Mouse (Mus musculus) embryonic stem cell, embryonic (primary cell): ENCODE measurements around the gene Rreb1.

Experiments
- CTCF ChIA-PET, 4 experiments: fragments of 300-600 bp in 2 of 4; fragments of 350-600 bp in 2 of 4; sonication (Branson Sonifier 250); formaldehyde crosslinking; loops; one replicate each; lab custom pipeline; 2022; ENCODE audit warnings: inconsistent platforms in 2 of 4; lab: Charles Lee
- POLR2A ChIA-PET, 4 experiments: fragments of 300-600 bp in 2 of 4; fragments of 350-600 bp in 2 of 4; sonication (Branson Sonifier 250); formaldehyde crosslinking; loops; one replicate each; lab custom pipeline; 2022; ENCODE audit warnings: antibody characterized with exemption in 4 of 4, inconsistent platforms in 1 of 4; lab: Charles Lee

Rreb1 gene

DNA sequence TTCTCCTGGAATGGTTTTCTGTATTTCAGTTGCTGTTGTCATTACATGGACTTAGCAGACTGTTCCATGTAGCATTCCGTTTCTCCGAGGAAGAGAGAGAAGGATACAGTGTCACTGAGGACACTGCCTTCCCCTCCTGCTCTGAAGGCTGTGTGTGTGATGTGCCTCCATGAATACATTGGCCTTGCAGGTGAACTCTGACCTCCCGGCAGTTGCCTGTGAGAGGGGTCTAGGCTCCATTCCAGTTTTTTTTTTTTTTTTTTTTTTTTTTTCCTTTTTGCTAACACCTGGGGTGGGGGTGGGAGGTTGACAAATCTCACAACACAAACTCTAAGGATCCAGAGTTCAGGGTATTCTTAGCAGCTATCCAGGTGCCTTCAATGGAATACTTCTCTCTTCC is 124.8 kb downstream of the Rreb1 start:
- ChIA-PET POLR2A (interaction anchor here in 1 of 4 experiments (0.9 kb wide), 1 partner anchor 15 kb away, joined by 3 read pairs; no protein-coding TSS in a partner anchor), CTCF (interaction anchor here in 1 of 4 experiments (0.7 kb wide), 1 partner anchor 22 kb away, joined by 4 read pairs; no protein-coding TSS in a partner anchor)

DNA sequence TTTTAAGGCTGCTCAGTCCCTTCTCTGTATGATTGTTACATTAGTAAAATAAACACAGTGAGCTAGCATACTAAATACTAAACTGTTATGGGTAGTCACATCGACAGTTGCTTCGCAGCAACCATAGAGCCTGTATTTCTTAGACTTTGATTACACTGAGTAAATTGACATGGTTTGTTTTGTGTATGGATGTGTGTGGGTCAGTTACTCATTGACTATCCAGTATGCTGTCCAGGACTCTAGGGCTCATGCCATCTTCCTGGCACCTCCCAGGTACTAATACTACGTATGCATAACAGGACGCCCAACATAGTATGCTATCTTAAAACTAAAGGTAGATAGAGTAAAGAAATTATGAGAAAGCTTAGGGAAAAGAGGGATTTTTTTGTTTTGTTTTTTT is 125.3 kb downstream of the Rreb1 start:
- CTCF ChIA-PET = interaction anchor here in 1 of 4 experiments (0.7 kb wide), 1 partner anchor 23 kb away, joined by 4 read pairs; no protein-coding TSS in a partner anchor

DNA sequence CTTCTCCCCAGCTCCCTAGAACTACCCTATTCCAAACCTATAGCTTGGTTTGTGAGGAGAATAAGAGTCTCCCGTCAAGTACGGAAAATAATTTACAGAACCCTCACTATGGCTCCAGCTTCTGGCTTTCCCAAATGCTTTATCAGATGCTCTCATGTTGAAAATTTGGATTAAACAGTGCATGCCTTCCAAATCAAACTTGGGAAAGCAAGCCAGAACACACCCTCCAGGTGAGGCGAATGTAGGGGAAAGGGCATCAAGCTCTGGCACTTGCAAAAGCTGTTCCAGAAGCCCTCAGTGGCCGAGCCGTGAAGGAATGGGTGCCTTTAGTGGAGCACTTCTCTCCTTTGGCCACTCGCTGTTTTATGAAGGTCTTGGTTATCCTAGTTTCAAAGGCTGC is 126.2 kb downstream of the Rreb1 start:
- ChIA-PET POLR2A (interaction anchor here in 1 of 4 experiments (1.4 kb wide), 1 partner anchor 11 kb away, joined by 4 read pairs; no protein-coding TSS in a partner anchor), CTCF (interaction anchor here in 2 of 4 experiments (0.6 to 0.9 kb wide), 2 partner anchors 59 to 79 kb away, joined by 3 read pairs; no protein-coding TSS in a partner anchor)

More for the DNA sequence above, 125.3 kb downstream of the Rreb1 start:
- POLR2A ChIA-PET = interaction anchor here in 1 of 4 experiments (0.9 kb wide), 1 partner anchor 15 kb away, joined by 3 read pairs; no protein-coding TSS in a partner anchor

DNA sequence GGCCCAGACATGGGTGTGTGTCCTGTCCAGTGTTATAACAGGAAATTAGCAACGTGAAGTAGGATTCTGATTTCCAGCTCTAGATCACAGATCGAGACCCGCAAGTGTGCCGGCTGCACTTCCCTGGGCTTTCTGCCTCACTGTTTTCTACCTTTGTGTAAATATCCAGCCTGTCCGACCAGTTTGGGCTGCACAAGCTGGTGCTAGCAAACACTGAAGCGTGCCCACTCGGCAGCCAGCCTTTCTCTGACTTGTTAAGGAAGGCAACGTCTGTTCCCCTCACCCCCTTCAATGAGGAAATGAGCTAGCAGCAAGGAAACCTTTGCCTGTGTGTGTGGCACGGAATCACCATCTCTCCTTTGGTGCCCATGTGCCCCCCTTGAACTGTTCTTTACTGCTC is 129.9 kb downstream of the Rreb1 start:
- CTCF ChIA-PET = no interaction called here
- POLR2A ChIA-PET = interaction anchor here in 1 of 4 experiments (0.6 to 0.9 kb wide), 2 partner anchors 38 to 46 kb away, joined by 4 to 5 read pairs; no protein-coding TSS in a partner anchor

DNA sequence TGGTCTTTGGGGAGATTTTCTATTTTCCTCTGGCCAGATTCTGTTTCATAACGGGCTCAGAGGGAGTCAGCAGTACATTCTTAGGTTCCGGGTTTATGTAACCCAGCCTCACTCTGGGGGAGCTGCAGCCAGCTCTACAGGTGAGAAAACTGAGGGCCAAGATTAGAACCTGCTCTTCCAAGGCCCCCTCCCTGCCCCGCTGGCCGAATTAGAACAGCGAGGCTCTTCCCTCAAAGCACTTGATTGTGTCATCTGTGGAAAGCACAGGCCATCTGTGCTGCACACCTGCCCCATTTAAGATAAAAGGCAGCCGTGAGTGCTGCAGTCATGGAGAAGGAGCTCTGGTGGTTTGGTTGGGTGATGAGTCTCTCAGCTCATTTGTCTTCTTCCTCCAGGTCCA is 130.3 kb downstream of the Rreb1 start:
- ChIA-PET POLR2A (interaction anchor here in 1 of 4 experiments (0.9 to 1.6 kb wide), 2 partner anchors 39 to 113 kb away, joined by 3 to 5 read pairs; no protein-coding TSS in a partner anchor), CTCF (no interaction called here)

DNA sequence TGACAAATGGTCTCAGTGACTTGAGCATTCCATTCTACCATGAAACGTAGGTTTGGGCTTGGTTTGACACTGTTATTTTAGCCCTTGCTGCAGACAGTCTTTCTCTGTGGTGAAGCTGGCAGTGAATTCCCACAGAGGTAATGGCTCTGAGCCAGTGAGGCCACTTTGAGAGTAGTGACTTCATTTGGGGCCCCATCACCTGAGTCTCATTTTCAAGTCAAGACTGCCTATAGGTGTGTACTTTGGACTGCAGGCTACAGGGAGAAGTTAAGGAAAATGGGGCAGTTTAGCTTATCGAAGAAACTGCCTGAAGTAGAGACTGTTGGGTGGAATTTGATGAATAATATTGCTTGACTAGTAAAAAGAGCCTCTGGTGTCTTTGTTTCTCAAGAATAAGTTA is 131.0 kb downstream of the Rreb1 start:
- POLR2A ChIA-PET = interaction anchor here in 1 of 4 experiments (1.6 kb wide), 1 partner anchor 114 kb away, joined by 3 read pairs; no protein-coding TSS in a partner anchor
- CTCF ChIA-PET = no interaction called here

DNA sequence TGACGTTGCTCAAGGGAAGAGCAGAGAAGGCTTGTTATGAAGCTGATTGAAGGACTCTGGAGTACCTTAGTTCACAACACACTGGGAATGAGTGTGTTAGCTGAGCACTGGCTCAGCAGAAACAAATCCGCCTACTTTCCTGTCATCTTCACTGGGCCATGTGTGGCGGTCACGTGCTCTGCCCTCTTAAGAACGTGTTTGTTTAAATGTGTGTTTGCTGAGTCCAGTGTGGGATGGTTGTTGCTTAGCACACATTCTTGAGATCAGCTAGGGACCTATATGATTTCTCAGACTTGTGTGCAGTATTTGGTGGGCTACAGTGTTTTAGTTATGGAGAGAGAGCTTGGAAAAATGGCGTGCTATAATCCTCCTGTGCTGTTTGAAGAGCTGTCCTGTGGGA is 133.8 kb downstream of the Rreb1 start:
- CTCF ChIA-PET = interaction anchor here in 1 of 4 experiments (0.6 kb wide), 1 partner anchor 179 kb away, joined by 3 read pairs; no protein-coding TSS in a partner anchor
- POLR2A ChIA-PET = interaction anchor here in 2 of 4 experiments (1.1 to 1.8 kb wide), 3 partner anchors 8 to 58 kb away, joined by 3 to 9 read pairs (median 3); no protein-coding TSS in a partner anchor

DNA sequence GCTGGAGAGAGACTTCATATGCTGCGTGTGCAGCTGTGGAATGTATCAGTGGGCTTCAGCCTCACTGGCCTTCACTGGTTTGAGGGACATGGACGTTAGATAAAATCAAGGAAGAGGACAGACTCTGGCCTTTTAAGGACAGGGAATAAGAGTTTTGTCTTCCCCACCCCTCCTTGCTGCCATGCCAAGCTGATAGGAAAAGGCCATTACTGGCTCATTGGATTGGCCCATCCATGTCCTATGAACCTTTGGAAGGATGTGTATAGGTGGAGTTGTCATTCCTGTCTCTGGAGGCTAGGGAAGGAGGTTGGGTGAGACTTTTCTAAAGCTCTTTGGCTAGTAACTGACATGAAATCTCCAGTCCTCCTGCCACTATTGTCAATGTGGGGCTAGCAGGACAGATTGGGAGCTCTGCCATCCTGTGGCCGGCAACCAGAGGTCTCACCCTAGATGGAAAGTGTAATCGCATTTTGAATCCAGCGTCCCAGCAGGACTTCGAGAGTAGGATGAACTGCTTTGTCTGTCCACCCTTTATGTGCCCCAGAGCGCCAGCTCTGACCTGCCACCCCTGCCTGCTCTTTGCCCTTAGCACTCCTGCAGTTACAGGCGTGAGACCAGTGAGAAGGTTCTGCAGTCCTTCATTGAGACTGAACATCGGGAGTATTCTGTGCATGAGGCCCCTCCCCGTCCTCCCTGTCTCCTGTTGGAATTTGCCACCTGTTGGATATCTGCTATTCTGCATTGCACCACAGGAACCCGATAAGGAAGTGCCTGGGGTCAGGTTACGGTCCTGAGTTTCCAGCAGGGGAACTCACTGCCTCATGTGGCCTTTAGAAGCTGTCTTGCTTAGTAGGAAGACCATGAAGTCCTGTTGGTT is 134.6 kb downstream of the Rreb1 start:
- ChIA-PET CTCF (interaction anchor here in 2 of 4 experiments (0.6 to 0.9 kb wide), 2 partner anchors 21 to 180 kb away, joined by 3 read pairs; no protein-coding TSS in a partner anchor), POLR2A (interaction anchor here in 2 of 4 experiments (1.1 to 1.8 kb wide), 3 partner anchors 8 to 57 kb away, joined by 3 to 9 read pairs (median 3); no protein-coding TSS in a partner anchor)

DNA sequence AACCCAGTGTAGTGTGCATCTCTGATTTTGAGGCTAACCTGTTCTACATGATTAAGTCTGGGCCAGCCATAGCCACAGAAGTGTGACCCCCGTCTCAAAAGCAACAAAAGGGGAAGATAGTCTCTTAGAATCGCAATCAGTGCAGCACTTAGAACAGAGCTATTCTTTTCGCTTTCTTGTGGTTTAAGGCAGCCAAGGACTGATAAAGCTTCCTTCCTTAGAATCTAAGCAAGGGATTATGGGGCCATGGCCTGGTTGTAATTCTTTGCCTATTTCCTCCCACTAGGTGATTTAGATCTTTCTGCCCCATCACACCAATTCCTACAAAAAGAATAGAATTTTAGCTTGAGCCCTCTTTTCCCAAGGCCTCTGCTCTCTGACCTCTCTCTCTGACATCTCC is 135.8 kb downstream of the Rreb1 start:
- CTCF ChIA-PET = no interaction called here

DNA sequence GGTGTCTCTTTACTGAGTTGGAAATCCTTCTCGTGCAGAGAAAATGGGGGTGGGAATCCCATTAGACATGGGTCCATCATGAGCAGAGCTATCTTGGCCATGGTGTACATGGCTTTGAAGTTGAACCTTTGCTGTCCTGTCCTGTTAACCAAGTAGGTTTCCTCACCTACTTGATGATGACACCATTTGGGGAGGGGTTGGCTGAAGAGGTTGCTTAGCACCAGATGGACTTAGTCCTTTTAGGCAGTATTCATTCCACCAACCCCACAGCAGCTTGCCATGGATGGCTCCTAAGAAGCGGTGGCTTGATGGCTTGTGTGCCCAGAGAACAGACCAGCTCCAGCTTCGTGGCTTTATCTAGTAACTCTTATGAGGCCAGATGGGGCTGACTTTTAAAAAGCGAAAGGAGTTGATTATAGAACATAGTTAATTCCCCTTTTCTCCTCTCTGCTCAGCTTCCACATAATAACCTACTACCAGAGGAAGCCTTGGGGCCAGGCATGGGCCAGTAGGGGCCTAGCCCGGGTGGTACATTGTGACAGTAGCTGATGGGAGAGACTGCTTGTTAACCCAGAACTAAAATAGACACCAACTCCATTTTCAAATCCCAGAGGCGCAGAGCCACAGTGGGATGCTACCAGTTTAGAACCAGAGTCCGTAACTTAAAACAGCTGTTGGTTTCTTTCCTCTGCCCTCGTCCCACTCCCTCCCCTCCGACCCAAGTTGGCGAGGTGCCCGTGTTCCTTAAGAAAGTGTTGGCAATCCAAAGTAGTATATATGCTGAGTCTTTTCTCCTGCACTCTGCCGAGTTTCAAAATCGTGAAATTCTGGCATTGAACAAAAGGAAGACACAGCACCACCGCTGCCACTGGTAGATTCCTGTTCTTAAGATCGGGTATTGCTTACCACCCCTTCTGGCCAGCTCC is 140.4 kb downstream of the Rreb1 start:
- CTCF ChIA-PET = interaction anchor here in 2 of 4 experiments (0.6 to 0.9 kb wide), 4 partner anchors 17 to 230 kb away, joined by 3 to 6 read pairs (median 3); no protein-coding TSS in a partner anchor

More for the DNA sequence above, 135.8 kb downstream of the Rreb1 start:
- POLR2A ChIA-PET = interaction anchor here in 2 of 4 experiments (0.9 to 2.2 kb wide), 4 partner anchors 10 to 17 kb away, joined by 3 to 8 read pairs (median 3); no protein-coding TSS in a partner anchor

DNA sequence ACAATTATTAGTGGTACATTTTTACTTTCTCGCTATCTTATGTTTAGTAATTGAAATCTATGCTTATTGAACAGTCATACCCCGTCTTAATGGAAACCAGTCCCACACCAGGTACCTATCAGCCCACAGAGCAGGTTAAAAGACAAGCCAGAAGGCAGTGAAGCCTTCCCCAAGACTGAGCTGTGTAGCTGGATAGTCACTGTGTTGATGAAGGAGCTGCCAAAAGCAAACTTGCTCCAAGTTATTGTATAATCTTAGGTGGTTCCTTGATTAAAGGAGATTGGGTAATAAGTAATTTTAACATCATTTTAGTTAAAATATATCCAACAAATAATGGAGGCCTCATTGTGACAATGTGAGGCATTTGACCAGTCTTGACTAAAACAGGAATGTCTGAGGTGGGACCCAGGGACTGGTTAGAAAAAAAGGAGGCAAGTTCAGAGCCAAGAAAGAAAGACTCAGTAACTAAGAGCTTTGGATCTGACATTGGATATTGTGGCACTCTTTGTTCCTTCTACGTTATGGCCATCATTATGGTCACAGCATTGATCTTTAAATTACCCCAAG is 141.6 kb downstream of the Rreb1 start:
- ChIA-PET CTCF (no interaction called here), POLR2A (interaction anchor here in 3 of 4 experiments (0.8 to 1.6 kb wide), 7 partner anchors 8 to 70 kb away, joined by 3 to 10 read pairs (median 3); no protein-coding TSS in a partner anchor)

More for the DNA sequence above, 140.4 kb downstream of the Rreb1 start:
- POLR2A ChIA-PET = interaction anchor here in 1 of 4 experiments (0.6 to 1.4 kb wide), 3 partner anchors 12 to 132 kb away, joined by 3 read pairs; no protein-coding TSS in a partner anchor

DNA sequence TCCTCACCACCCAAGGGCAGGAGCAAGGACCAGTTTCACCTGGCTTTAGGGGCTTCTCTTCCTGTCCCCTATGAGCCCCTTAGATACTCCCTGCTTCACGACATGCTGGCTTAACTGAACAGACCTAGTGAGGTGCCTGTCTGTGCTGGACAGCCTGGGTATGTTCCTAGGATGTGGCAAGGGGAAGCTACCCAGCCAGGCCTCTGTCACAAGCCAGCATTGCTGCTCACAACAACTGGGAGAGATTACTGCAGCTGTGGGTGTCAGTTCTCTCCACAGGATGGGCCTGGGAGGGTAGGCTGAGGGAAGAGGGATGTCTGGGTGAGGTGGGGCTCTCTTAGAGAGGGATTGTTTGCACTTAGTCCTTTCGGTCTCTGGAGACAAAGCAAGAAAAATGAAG is 142.5 kb downstream of the Rreb1 start:
- POLR2A ChIA-PET = interaction anchor here in 2 of 4 experiments (0.5 to 1.6 kb wide), 7 partner anchors 9 to 236 kb away, joined by 3 to 10 read pairs (median 3); no protein-coding TSS in a partner anchor

DNA sequence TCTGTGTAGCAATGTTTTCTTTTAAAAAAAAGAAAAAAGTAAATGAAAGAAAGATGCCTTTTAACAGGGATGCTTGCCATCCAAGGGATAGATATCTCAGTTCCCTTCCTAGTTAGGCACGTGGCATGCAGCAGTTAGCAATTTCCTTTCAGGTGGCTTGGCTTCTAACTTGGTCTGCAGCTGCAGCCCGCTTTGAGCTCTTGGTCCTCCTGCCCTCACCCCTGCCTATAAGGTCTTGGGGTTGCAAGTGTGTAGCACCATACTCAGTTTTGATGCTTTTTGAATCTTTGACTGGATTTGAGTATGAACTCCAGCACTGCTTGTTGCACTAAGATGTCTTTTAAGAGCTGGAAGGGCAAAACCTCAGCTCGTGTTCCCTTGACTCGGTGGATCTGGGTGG is 144.9 kb downstream of the Rreb1 start:
- ChIA-PET CTCF (interaction anchor here in 1 of 4 experiments (1.3 kb wide), 1 partner anchor 47 kb away, joined by 4 read pairs; no protein-coding TSS in a partner anchor), POLR2A (interaction anchor here in 3 of 4 experiments (0.5 to 2.1 kb wide), 3 partner anchors 8 to 1903 kb away, joined by 3 to 8 read pairs (median 3); no protein-coding TSS in a partner anchor)

More for the DNA sequence above, 142.5 kb downstream of the Rreb1 start:
- CTCF ChIA-PET = no interaction called here

DNA sequence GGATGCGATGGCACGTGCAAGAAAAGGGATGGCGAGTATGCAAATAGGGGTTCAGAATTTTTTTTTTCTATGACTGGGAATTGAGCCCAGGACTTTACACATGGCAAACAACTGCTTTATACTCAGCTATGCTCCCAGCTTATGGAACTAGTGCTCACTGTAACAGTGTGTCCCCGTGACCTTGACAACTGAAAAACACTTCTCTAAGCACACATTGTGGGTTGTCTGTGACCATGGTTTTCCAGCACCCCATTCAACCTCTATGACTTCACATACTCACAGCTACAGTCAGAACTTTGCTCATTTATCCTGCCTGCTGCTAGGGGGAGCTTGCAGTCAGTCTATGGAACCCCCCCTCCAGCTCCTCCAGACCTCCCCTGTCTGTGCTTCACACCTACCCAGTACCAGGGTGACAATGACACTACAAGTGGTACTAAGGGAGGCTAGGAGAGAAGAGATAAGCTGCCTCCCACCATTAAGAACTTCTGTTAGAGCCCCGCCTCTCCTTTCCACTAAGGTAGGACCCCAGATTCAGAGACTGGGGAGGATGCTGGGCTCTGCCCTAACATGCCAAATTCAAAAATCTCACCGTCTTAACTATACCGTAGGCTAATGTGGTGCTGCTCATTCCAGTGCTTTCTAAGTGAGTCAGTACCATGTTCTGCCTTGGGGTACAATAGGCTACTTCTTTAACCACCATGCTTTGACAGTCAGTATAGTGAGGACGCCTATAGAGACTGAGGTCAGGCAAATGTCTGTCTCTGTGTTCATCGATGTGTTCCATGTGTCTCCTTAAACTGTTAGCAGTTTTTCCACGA is 145.7 kb downstream of the Rreb1 start:
- ChIA-PET POLR2A (interaction anchor here (0.5 to 2.1 kb wide), 4 partner anchors 9 to 1902 kb away, joined by 3 to 8 read pairs (median 4); no protein-coding TSS in a partner anchor), CTCF (interaction anchor here in 1 of 4 experiments (1.3 kb wide), 1 partner anchor 46 kb away, joined by 4 read pairs; no protein-coding TSS in a partner anchor)

DNA sequence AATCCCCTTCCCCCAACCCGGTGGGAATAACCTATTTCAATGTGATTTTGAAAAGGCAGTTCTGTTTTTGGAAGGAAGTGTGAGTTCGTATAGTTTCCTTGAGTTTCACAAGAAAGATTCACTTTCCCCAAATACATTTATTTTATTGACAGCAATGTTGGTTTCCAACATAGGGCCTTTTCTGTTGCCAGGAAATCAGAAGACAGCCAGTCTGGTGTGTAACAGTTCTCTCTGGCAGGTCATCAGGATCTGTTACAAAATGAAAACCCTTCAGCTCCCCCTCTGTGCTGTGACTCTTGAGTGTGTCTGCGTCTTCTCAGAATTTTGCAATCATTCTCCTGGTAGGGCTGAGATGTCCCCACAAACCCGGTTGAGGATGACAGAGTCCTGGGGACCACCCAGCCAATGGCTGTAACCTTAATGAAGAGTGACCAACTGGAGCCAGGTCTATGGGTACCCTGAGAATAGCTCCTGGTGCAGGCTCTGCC is 146.3 kb downstream of the Rreb1 start:
- ChIA-PET POLR2A (interaction anchor here in 2 of 4 experiments (0.5 to 2.1 kb wide), 3 partner anchors 10 to 517 kb away, joined by 4 to 8 read pairs (median 4); no protein-coding TSS in a partner anchor), CTCF (no interaction called here)

DNA sequence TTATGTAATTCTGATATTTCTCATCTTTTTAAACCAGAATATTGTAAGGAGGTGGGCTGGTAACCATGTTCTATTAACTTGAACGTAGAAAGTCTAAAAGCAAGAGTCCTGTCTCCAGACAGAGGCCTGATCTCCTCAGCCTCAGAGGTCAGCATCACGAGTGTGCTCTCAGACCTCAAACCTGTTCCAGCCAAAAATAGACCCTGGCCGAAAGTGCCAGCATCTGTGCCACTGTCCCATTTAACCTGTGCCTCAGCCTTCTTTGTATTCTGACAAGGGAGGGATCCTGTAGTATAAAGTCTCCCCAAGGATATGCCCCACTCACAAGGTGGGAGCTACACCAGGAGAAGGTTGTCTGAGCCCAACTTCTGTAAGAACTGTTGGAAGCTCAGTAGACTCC is 148.2 kb downstream of the Rreb1 start:
- CTCF ChIA-PET = no interaction called here
- POLR2A ChIA-PET = interaction anchor here in 1 of 4 experiments (0.6 kb wide), 1 partner anchor 442 kb away, joined by 3 read pairs; no protein-coding TSS in a partner anchor
